8 mouse cellular contexts compared by ENCODE assay signal in genomic region chr16:49907356-49907755, GRCm38 (mm10).
DNase-seq lines count a peak whose midpoint lies in the region; ATAC-seq lines count a peak whose summit lies in the region.
"Had no signal": no experiment of that assay in that cellular context is flagged by ENCODE, and none has a peak within 500 bp of the region (broad histone marks: within the 10 kb centered on the region; RNA-seq: fewer than 3 reads in every experiment).

No protein-coding gene starts in this region.

- 40% methylated on average over 4 of the region's 4 CpGs for WGBS in embryonic facial prominence, embryonic 14.5 days
- WGBS in intestine, embryonic 15.5 days: 45% methylated on average over 4 of the region's 4 CpGs
- WGBS in limb, embryonic 10.5 days: 49% methylated on average over 4 of the region's 4 CpGs

- no peak overlapping the region for H3K9ac ChIP-seq in embryonic facial prominence, embryonic 14.5 days (ENCODE audit: low read depth, low read length)
- no peak overlapping the region for H3K9ac ChIP-seq in intestine, embryonic 15.5 days

- H3K27me3 ChIP-seq in embryonic facial prominence, embryonic 14.5 days (replicated peaks; ENCODE audit: control insufficient read depth, insufficient read depth, low read length): no peaks in the 10 kb centered on the region
- H3K27me3 ChIP-seq in intestine, embryonic 15.5 days (replicated peaks): no peaks in the 10 kb centered on the region
- H3K27me3 ChIP-seq in limb, embryonic 10.5 days (ENCODE audit: low read depth, poor library complexity, severe bottlenecking): no peaks in the 10 kb centered on the region

- H3K4me3 ChIP-seq in embryonic facial prominence, embryonic 14.5 days (ENCODE audit: low read depth, low read length): no peak overlapping the region
- H3K4me3 ChIP-seq in intestine, embryonic 15.5 days (replicated peaks): no peak overlapping the region
- H3K4me3 ChIP-seq in limb, embryonic 10.5 days: no peak overlapping the region
- H3K4me3 ChIP-seq: erythroblast, embryonic 14.5 days had no signal

- H3K4me2 ChIP-seq in embryonic facial prominence, embryonic 14.5 days (ENCODE audit: low read depth, low read length): peak overlapping the region; percentile 12; the same call in 1 of the 2 replicates
- H3K4me2 ChIP-seq in intestine, embryonic 15.5 days (replicated peaks): no peak overlapping the region

- no peak overlapping the region for H3K27ac ChIP-seq in embryonic facial prominence, embryonic 14.5 days (replicated peaks; ENCODE audit: low read depth, low read length)
- H3K27ac ChIP-seq in intestine, embryonic 15.5 days: no peak overlapping the region
- no peak overlapping the region for H3K27ac ChIP-seq in limb, embryonic 10.5 days

- H3K36me3 ChIP-seq in embryonic facial prominence, embryonic 14.5 days (ENCODE audit: control insufficient read depth, insufficient read depth, low read length): peaks cover 18% of the 10 kb centered on the region
- no peaks in the 10 kb centered on the region for H3K36me3 ChIP-seq in intestine, embryonic 15.5 days
- H3K36me3 ChIP-seq in limb, embryonic 10.5 days: no peaks in the 10 kb centered on the region

- ATAC-seq in embryonic facial prominence, embryonic 14.5 days (ENCODE audit: low read depth): no peak
- peak; percentile 78 for ATAC-seq in intestine, embryonic 15.5 days
- peak; percentile 83 for ATAC-seq in monocyte, adult 5-6 weeks (replicated peaks; ENCODE audit: insufficient number of reproducible peaks, low FRiP score, low TSS enrichment, poor library complexity, severe bottlenecking)

- H3K9me3 ChIP-seq in embryonic facial prominence, embryonic 14.5 days (ENCODE audit: control insufficient read depth, low read length): no peaks in the 10 kb centered on the region
- no peaks in the 10 kb centered on the region for H3K9me3 ChIP-seq in intestine, embryonic 15.5 days
- no peaks in the 10 kb centered on the region for H3K9me3 ChIP-seq in limb, embryonic 10.5 days (replicated peaks)

- H3K4me1 ChIP-seq in embryonic facial prominence, embryonic 14.5 days (ENCODE audit: control insufficient read depth, insufficient read depth, low read length): peaks cover 26% of the 10 kb centered on the region
- 0 out of 2 replicates have a peak, but pooled peaks cover 7% of the 10 kb centered on the region for H3K4me1 ChIP-seq in intestine, embryonic 15.5 days (replicated peaks)
- H3K4me1 ChIP-seq in limb, embryonic 10.5 days: peaks cover 38% of the 10 kb centered on the region

- DNase-seq in thymus, postnatal 0 days (ENCODE audit: low spot score): peak; percentile 42
- DNase-seq in thymus, postnatal 4 days: no peak
- peak; percentile 77 for DNase-seq in embryonic facial prominence, embryonic 14.5 days (ENCODE audit: low spot score)
- no peak for DNase-seq in limb, embryonic 10.5 days (ENCODE audit: low spot score)
- DNase-seq in left cerebral cortex, postnatal 4 days: no peak

- intact Hi-C loops in left cerebral cortex, postnatal 4 days (cut with DNase I): no loop called here

Comparison
In these comparisons a context has a peak if more than half of its experiments do, and no peak if none do; other contexts are left out.
1. DNase-seq: peak in thymus, postnatal 0 days (single experiment) and embryonic facial prominence, embryonic 14.5 days (single experiment); none in thymus, postnatal 4 days (single experiment), limb, embryonic 10.5 days (single experiment) and left cerebral cortex, postnatal 4 days (single experiment).